Mouse (Mus musculus) hindbrain, embryonic 12.5 days (tissue): ENCODE data around the gene Ddx41. TPM values are rescaled to one million over a fixed set of nuclear protein-coding genes. Genes with fewer than 3 reads are reported as not detected.
A peak's percentile ranks its signal among the peaks of the same experiment; 100 is the strongest.

Experiments used
- ATAC-seq: fragments of 200-750 bp; cut with Nextera tagmentation; 2 replicates; pipeline ENCODE4 v1.8.0; 2017; ENCODE audit warnings: moderate TSS enrichment; ENCODE audit not compliant: low FRiP score
- H3K27ac ChIP-seq: fragments of 300-500 bp; sonication (generic); 2 replicates; pipeline ENCODE4 v1.5.1; 2016; ENCODE audit warnings: mild to moderate bottlenecking
- H3K27me3 ChIP-seq: fragments of 300-500 bp; sonication (generic); 2 replicates; pipeline ENCODE4 v1.6.1; 2016; ENCODE audit warnings: mild to moderate bottlenecking
- H3K36me3 ChIP-seq: fragments of 300-500 bp; sonication (generic); 2 replicates; pipeline ENCODE4 v1.6.1; 2016; ENCODE audit warnings: mild to moderate bottlenecking
- H3K4me1 ChIP-seq: fragments of 300-500 bp; sonication (generic); 2 replicates; pipeline ENCODE4 v1.6.1; 2016
- H3K4me2 ChIP-seq: fragments of 300-500 bp; sonication (generic); replicated peaks from 2 replicates; pipeline ENCODE4 v1.6.1; 2016; ENCODE audit warnings: mild to moderate bottlenecking
- H3K4me3 ChIP-seq: fragments of 300-500 bp; sonication (generic); 2 replicates; pipeline ENCODE4 v1.5.1; 2016; ENCODE audit warnings: mild to moderate bottlenecking
- H3K9ac ChIP-seq: fragments of 300-500 bp; sonication (generic); 2 replicates; pipeline ENCODE4 v1.6.1; 2016; ENCODE audit warnings: mild to moderate bottlenecking, moderate library complexity
- H3K9me3 ChIP-seq: fragments of 300-500 bp; sonication (generic); replicated peaks from 2 replicates; pipeline ENCODE4 v1.6.1; 2016; ENCODE audit warnings: mild to moderate bottlenecking
- WGBS: fragments of 180-500 bp; shearing (Covaris S2); methylation state at CpG from one replicate; pipeline ENCODE4 v1.1.7; 2016; 5-methylcytosine and 5-hydroxymethylcytosine counted together
- polyA plus RNA-seq: library from polyadenylated mRNA; unstranded; fragments of >200 nt; fragmentation: Nextera tagmentation; extraction: Ambion mirVana; gene quantifications from 2 replicates; pipeline ENCODE4 v1.2.1, GENCODE M21; 2016

The Ddx41 gene
- polyA plus RNA-seq, 1 experiment from 2014 or later = 64.6 TPM

DNA sequence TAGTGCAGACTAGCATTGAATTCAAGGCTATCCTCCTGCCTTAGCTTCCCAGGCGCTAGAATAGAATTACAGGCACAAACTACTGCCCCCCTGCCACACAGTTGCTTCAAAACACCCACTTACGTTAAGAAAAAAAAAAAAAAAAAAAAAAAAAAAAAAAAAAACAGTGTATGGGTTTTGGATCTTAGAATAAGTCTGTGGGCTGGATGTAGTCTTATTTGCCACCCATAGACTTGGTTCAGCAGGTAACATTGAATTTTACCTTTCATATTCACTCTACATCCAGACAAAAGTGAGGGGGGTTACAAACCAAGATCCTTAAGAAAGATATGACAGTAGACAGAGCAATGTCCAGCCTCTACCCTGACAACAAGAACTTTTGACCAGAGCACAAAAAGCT lies 31.5 kb upstream of the Ddx41 start:
- no peak overlapping the region for H3K4me2 ChIP-seq
- no peaks in the 10 kb centered on the region for H3K27me3 ChIP-seq
- peaks cover 25% of the 10 kb centered on the region for H3K4me1 ChIP-seq
- no peak overlapping the region for H3K4me3 ChIP-seq
- peaks cover 19% of the 10 kb centered on the region for H3K36me3 ChIP-seq
- no peak for ATAC-seq
- H3K9ac ChIP-seq = no peak overlapping the region
- no peak overlapping the region for H3K27ac ChIP-seq
- no peaks in the 10 kb centered on the region for H3K9me3 ChIP-seq
- 94% methylated on average over 2 of the region's 2 CpGs for WGBS

DNA sequence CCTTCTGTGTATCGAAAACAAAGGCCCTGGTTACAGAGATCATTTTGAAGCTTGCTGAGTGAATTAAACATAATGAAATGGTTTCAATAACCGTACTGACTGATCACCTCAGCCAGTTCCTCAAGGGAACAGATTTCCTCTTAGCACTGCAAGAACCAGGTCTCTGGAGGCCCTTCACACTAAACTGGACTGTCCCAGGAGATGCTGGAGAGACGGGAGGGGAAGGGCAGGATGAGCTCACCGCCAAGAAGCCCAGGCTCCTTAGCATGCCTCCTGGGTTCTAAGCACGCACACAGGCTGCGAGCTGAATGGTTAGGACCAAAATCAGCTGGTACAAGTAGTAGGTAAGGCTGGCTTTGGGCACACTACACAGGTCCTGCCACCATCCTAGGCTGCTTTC lies 30.5 kb upstream of the Ddx41 start:
- H3K36me3 ChIP-seq = peaks cover 20% of the 10 kb centered on the region
- no peak overlapping the region for H3K4me2 ChIP-seq
- whole genome bisulfite sequencing = 85% methylated on average over 6 of the region's 6 CpGs
- H3K27me3 ChIP-seq = no peaks in the 10 kb centered on the region
- ATAC-seq = no peak
- H3K4me3 ChIP-seq = no peak overlapping the region
- no peak overlapping the region for H3K9ac ChIP-seq
- H3K9me3 ChIP-seq = no peaks in the 10 kb centered on the region
- peaks cover 21% of the 10 kb centered on the region for H3K4me1 ChIP-seq
- H3K27ac ChIP-seq = no peak overlapping the region

DNA sequence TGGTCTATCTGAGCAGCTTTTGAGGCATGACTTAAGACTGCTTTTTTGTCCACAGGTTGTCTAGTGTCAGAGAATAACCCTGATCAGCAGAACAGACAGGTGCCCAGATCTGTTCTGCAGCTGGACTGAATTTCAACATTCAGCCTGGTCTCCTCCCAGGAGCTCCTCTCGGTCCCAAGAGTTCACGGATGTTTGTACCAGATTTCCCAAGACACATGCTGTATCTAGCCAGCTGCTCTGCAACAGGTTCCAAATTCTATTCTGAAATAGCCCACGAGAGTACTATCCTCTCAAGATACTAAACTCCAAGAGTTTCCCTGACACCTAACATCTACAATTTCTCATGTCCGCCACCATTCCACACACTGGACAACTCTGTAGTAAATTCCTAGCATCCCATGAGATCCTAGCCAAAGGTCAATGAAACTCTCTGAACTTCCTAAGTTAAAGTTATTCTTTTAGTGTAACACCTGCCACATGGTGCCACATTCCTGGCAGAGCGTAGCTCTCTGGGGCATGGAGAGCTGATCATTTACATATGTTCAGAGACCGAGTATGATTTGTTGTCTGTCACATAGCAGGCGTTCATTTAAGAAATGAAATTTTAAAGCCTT lies 26.9 kb upstream of the Ddx41 start:
- no peak overlapping the region for H3K27ac ChIP-seq
- no peaks in the 10 kb centered on the region for H3K27me3 ChIP-seq
- WGBS = 77% methylated on average over 7 of the region's 7 CpGs
- ATAC-seq = no peak
- no peaks in the 10 kb centered on the region for H3K9me3 ChIP-seq
- peaks cover 3% of the 10 kb centered on the region; the same call in 1 of the 2 replicates for H3K4me1 ChIP-seq
- no peak overlapping the region for H3K4me3 ChIP-seq
- no peak overlapping the region for H3K9ac ChIP-seq
- peaks cover 23% of the 10 kb centered on the region for H3K36me3 ChIP-seq
- H3K4me2 ChIP-seq = no peak overlapping the region

DNA sequence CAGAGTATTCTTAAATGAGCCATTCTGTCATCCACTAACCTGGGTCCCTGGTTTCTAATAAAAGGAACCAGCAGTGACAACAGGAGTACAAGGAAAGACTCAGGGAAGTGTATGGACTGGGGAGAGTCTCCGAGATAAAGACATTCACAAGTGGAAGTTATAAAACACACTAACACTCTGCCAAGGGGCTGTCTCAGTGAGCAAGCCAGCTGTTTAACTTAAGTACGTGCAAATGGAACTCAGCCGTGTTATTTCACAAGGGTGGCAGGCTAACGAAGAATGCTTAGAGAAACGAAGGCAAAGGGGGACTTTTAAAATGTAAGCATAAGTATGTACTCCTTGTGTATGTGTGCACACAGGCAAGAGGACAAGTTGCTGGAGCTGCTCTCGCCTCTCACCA lies 21.0 kb upstream of the Ddx41 start:
- 96% methylated on average over 6 of the region's 6 CpGs for WGBS
- H3K4me1 ChIP-seq = no peaks in the 10 kb centered on the region
- H3K4me3 ChIP-seq = no peak overlapping the region
- ATAC-seq = no peak
- H3K4me2 ChIP-seq = no peak overlapping the region
- no peaks in the 10 kb centered on the region for H3K27me3 ChIP-seq
- peaks cover 47% of the 10 kb centered on the region for H3K36me3 ChIP-seq
- no peak overlapping the region for H3K9ac ChIP-seq
- no peaks in the 10 kb centered on the region for H3K9me3 ChIP-seq
- H3K27ac ChIP-seq = no peak overlapping the region

DNA sequence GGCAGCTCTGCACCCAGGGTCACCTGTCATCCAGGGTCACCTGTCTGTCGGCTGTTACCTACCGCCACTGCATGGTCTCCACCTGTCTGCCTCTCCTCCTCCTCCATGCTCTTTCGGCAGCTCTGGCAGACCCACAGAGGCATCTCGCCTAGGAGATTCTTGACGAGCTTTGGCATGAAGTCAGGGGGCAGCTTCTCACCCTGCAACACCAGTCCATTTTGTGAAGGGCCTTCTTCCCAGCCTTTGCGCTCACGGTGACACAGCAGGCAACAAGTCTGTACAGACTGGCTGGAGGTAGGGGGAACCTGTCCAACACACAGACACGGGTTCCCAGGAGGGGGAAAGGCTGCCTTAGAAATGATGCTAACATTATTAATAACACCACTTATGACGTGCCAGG lies 19.5 kb upstream of the Ddx41 start:
- WGBS = 91% methylated on average over 9 of the region's 9 CpGs
- Histone ChIP-seq H3K4me3 (no peak overlapping the region), H3K4me2 (no peak overlapping the region), H3K27ac (no peak overlapping the region), H3K9me3 (no peaks in the 10 kb centered on the region), H3K27me3 (no peaks in the 10 kb centered on the region), H3K36me3 (peaks cover 57% of the 10 kb centered on the region), H3K9ac (no peak overlapping the region), H3K4me1 (no peaks in the 10 kb centered on the region)
- no peak for ATAC-seq

DNA sequence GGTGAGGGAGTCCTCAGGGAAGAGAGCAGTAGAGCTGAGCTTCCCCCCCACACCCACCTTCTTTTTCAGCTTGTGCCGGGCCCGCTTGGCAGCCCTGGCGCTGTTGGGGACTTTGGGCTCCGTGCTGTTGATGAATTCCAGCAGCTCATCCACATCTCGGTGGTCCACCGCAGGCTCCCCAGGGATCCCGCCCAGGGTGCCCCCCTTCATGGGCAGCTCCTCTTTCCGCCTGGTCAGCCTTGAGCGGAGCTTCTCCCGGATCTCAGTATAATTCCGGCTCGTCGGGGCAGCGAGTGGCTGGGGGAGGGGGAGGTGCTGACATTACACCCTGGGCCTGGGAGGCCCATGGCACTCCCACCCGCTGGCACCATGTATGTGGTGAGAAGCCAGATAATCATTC lies 12.6 kb upstream of the Ddx41 start:
- ATAC-seq = no peak
- peaks cover 94% of the 10 kb centered on the region for H3K36me3 ChIP-seq

DNA sequence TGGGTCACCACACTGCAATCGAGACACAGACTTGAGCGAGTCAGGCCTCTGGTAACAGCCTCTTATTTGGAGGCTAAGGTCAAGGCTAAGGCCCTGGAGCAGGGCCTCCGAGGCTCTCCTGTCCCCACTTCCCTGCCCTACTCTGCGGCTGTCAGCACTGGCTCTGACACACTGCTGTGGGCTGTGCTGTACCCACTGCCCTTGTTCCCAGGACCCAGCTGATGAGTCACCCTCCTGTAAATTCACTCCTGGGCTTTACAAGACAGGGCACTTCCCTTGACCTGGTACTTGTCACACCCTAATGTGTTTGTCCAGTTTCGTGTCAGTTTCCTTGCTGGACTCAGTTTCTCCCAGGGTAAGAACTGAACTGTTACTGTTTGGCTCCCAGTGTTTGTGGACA lies 12.0 kb upstream of the Ddx41 start:
- no peak overlapping the region for H3K4me3 ChIP-seq
- no peak overlapping the region for H3K27ac ChIP-seq
- no peak overlapping the region for H3K9ac ChIP-seq
- no peaks in the 10 kb centered on the region for H3K9me3 ChIP-seq
- H3K36me3 ChIP-seq = peaks cover 94% of the 10 kb centered on the region
- no peaks in the 10 kb centered on the region for H3K27me3 ChIP-seq
- WGBS = 89% methylated on average over 5 of the region's 5 CpGs
- H3K4me1 ChIP-seq = no peaks in the 10 kb centered on the region
- ATAC-seq = no peak
- no peak overlapping the region for H3K4me2 ChIP-seq

More for the DNA sequence above, 12.6 kb upstream of the Ddx41 start:
- H3K9me3 ChIP-seq = no peaks in the 10 kb centered on the region
- H3K27me3 ChIP-seq = no peaks in the 10 kb centered on the region
- H3K4me3 ChIP-seq = no peak overlapping the region
- H3K4me2 ChIP-seq = no peak overlapping the region
- H3K27ac ChIP-seq = no peak overlapping the region
- 95% methylated on average over 15 of the region's 15 CpGs for WGBS
- no peaks in the 10 kb centered on the region for H3K4me1 ChIP-seq
- no peak overlapping the region for H3K9ac ChIP-seq

DNA sequence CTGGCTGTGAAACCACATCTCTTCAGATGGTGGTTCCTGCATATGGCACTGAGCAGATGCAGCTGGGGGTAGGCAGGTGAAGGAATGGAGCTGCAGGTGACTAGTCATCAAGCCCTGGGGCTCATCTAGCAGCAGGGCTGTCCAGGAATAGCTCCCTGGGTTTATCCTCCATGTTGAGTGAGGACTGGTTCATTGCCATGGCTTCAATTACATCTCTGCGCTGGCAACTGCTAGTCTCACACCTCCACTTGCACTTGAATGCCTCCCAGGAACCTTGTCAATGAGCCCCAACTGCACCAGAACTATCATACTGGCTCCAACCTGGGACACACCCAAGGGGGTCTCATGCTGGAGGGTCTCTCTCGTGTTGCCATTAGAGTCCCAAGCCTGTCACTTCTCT lies 11.5 kb upstream of the Ddx41 start:
- H3K36me3 ChIP-seq = peaks cover 94% of the 10 kb centered on the region
- no peaks in the 10 kb centered on the region for H3K4me1 ChIP-seq
- no peaks in the 10 kb centered on the region for H3K27me3 ChIP-seq
- H3K9me3 ChIP-seq = no peaks in the 10 kb centered on the region
- H3K4me3 ChIP-seq = no peak overlapping the region
- WGBS = 92% methylated on average over 2 of the region's 2 CpGs
- no peak overlapping the region for H3K4me2 ChIP-seq
- no peak overlapping the region for H3K9ac ChIP-seq
- no peak for ATAC-seq
- no peak overlapping the region for H3K27ac ChIP-seq

DNA sequence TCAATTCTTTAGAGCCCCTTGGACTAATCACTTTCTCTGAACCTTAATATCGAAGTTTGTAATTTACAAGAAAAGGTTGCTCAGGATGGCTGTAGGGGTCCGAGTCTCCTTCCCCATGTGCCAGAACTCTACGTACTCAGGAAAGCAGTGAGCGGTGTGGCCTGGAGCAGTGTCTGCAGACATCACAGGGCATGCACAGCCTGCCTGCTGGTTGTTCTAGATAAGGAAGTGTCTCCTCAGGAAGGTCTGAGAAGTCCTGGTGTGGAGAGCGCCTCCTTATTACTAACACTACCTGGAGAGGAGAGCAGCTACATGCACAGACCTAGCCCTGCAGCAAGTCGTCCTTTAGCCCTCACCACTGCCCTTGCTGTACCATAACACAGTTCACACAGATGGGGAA lies 8.3 kb upstream of the Ddx41 start:
- H3K27ac ChIP-seq = no peak overlapping the region
- 90% methylated on average over 6 of the region's 6 CpGs for WGBS
- H3K9me3 ChIP-seq = no peaks in the 10 kb centered on the region
- no peaks in the 10 kb centered on the region for H3K4me1 ChIP-seq
- peaks cover 100% of the 10 kb centered on the region for H3K36me3 ChIP-seq
- H3K9ac ChIP-seq = no peak overlapping the region
- no peak overlapping the region for H3K4me3 ChIP-seq
- no peak for ATAC-seq
- H3K27me3 ChIP-seq = no peaks in the 10 kb centered on the region
- H3K4me2 ChIP-seq = no peak overlapping the region

DNA sequence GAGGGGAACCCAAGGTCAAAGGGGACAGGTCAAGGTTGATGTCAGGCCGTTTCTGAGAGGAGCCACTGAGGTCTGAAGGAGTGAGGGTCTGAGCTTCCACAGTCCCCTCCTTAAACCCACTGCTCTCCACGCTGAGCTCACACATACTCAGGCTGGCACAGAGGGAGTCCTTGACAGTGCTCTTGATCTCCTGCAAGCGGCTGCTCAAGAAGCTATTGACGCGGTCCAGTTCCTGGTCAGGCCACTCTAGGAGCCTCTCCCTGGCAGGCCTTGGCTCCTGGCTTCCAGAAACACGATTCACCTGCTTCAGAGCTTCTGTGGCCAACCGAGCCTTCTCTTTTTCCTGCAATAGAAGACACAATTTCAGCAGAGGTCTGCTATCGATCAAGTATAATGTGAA lies 7.0 kb upstream of the Ddx41 start:
- Histone ChIP-seq H3K27me3 (no peaks in the 10 kb centered on the region), H3K27ac (no peak overlapping the region), H3K36me3 (peaks cover 100% of the 10 kb centered on the region), H3K4me1 (no peaks in the 10 kb centered on the region), H3K9ac (no peak overlapping the region), H3K4me2 (no peak overlapping the region), H3K4me3 (no peak overlapping the region), H3K9me3 (no peaks in the 10 kb centered on the region)
- 92% methylated on average over 8 of the region's 8 CpGs for WGBS
- no peak for ATAC-seq

DNA sequence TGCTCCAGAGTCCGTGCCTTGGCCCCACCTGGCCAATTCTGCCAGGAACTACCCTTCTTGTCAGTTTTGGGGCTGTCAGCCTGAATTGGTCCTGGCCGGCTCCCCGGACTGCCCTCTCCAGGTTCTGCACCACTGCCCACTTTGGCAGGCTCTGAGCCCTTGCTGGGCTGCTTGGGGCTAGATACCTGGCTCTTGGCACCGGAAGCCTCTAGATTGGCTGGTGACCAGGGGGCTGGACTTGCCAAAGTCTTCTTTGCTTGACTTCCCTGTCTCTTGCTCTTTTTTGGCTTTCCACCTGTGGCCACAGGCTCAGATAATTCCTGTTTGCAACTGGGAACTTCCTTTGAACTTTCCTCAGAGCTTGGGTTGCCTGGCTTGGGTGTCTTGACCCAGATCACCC lies 6.4 kb upstream of the Ddx41 start:
- H3K27me3 ChIP-seq = no peaks in the 10 kb centered on the region
- peaks cover 99% of the 10 kb centered on the region for H3K36me3 ChIP-seq
- no peak overlapping the region for H3K4me2 ChIP-seq
- no peak overlapping the region for H3K27ac ChIP-seq
- no peaks in the 10 kb centered on the region for H3K4me1 ChIP-seq
- WGBS = 100% methylated on average over 4 of the region's 4 CpGs
- no peak overlapping the region for H3K4me3 ChIP-seq
- no peak overlapping the region for H3K9ac ChIP-seq
- H3K9me3 ChIP-seq = no peaks in the 10 kb centered on the region
- ATAC-seq = no peak

DNA sequence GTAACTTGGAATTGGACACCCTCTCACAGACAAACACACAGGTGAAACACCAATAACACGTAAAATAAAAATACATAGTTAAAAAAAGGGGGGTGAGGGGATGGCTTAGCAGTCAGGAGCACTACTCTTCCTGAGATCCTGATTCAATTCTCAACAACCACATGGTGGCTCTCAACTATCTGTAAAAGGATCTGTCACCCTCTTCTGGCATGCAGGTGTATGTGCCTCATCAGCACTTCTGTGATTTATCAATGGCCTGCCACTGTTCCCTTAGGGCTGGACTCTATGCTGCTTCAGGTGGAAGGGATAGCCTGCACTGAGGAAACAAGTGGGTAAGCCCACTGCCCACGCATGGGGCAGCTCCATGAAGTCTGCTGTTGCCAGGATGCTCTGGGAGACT lies 4.5 kb upstream of the Ddx41 start:
- 95% methylated on average over 2 of the region's 2 CpGs for WGBS
- no peaks in the 10 kb centered on the region for H3K9me3 ChIP-seq
- peaks cover 3% of the 10 kb centered on the region; the same call in 1 of the 2 replicates for H3K4me1 ChIP-seq
- no peak overlapping the region for H3K27ac ChIP-seq
- no peak for ATAC-seq
- H3K36me3 ChIP-seq = peaks cover 84% of the 10 kb centered on the region
- no peak overlapping the region for H3K9ac ChIP-seq
- H3K4me3 ChIP-seq = no peak overlapping the region
- no peak overlapping the region for H3K4me2 ChIP-seq
- H3K27me3 ChIP-seq = no peaks in the 10 kb centered on the region

DNA sequence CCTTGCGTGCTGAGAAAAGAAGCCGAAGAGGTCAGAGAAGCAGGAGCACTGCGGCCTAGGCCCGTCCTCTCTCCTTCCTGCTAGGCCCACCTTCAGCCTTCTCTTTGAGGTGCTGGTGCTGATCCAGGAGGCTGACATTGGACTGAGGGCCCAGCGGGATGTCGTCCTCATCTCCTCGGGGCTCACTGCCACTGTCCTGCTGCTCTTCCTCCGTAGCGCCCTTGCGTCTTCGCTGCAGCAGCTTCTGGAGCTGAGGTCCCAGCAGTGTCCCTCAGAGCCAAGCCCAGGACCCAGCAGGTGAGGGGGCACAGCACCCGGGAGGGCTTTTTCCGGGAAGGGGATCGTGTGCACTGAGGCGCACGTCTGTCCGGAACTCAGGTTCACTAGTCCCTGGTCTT lies 663 bp downstream of the Ddx41 start:
- peaks cover 14% of the 10 kb centered on the region for H3K4me1 ChIP-seq
- no peaks in the 10 kb centered on the region for H3K27me3 ChIP-seq
- WGBS = 16% methylated on average over 17 of the region's 17 CpGs
- H3K27ac ChIP-seq = peak overlapping the region; percentile 78
- H3K9ac ChIP-seq = peak overlapping the region; percentile 85
- peaks cover 69% of the 10 kb centered on the region for H3K36me3 ChIP-seq
- peak overlapping the region; percentile 95 for H3K4me2 ChIP-seq
- ATAC-seq = no peak
- peak overlapping the region; percentile 87 for H3K4me3 ChIP-seq
- no peaks in the 10 kb centered on the region for H3K9me3 ChIP-seq
